Mouse (Mus musculus): ENCODE results near the gene Klf9. TPM values are rescaled to one million over a fixed set of nuclear protein-coding genes. Genes with fewer than 3 reads are reported as not detected.

Klf9 gene
- total RNA-seq, 2 experiments from 2014 or later = 13.3 to 19.0 TPM

- no peak for ATAC-seq (replicated peaks; ENCODE audit: poor library complexity)
These were observed 70.3 kb downstream of the Klf9 start for GRCm38 (mm10) chr19:23211325-23211724.

DNA sequence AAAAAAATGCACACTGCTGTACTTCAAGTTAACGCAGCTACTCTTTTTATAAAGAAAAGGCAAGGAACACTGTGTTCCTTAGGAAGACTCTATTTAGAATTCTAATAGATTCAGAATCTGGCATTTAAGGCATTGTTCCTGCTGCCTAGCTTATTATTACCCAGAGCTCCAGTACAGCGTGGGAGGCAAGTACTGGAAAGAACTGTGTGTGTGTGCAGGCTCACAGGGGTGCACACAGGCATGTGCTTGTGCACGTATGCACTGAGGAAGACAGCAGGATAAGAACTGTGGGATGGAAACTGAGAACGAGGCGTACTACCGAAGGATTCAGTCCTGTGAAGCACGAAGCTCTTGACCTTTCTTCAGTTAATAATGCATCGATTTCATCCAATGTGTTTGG is 73.3 kb downstream of the Klf9 start:
- no peak for ATAC-seq (replicated peaks; ENCODE audit: poor library complexity)

Other genes starting within 250 kb of the Klf9 start
- 44.1 and 52.2 TPM in 2 replicates for gene Smc5, start 132.7 kb downstream of the Klf9 start, total RNA-seq (2015)
- 34.3 and 59.8 TPM in 2 replicates for gene Smc5, start 132.7 kb downstream of the Klf9 start, total RNA-seq (2017)